Mouse (Mus musculus): ENCODE data around the gene Gm14180. TPM values are rescaled to one million over a fixed set of nuclear protein-coding genes. Genes with fewer than 3 reads are reported as not detected.

The Gm14180 gene
- polyA plus RNA-seq, 1 experiment from 2014 or later: not detected

Other genes with a start within 250 kb of the Gm14180 start
- 19.9 and 20.3 TPM in 2 replicates for gene Krt23, start 241.2 kb downstream of the Gm14180 start, polyA plus RNA-seq (2015; fragmentation: Nextera tagmentation; extraction: Ambion mirVana)
- gene Krt39, start 213.0 kb downstream of the Gm14180 start, polyA plus RNA-seq (2015; fragmentation: Nextera tagmentation; extraction: Ambion mirVana): 0.32 and 0.43 TPM in 2 replicates
- not detected in 2 replicates for gene Krt40, start 191.1 kb downstream of the Gm14180 start, polyA plus RNA-seq (2015; fragmentation: Nextera tagmentation; extraction: Ambion mirVana)
- not detected in 2 replicates for gene Krtap3-3, start 183.4 kb downstream of the Gm14180 start, polyA plus RNA-seq (2015; fragmentation: Nextera tagmentation; extraction: Ambion mirVana)
- not detected in 2 replicates for gene Krtap3-2, start 177.4 kb downstream of the Gm14180 start, polyA plus RNA-seq (2015; fragmentation: Nextera tagmentation; extraction: Ambion mirVana)
- not detected in 2 replicates for gene Gm11939, start 174.8 kb downstream of the Gm14180 start, polyA plus RNA-seq (2015; fragmentation: Nextera tagmentation; extraction: Ambion mirVana)
- gene Krtap3-1, start 167.7 kb downstream of the Gm14180 start, polyA plus RNA-seq (2015; fragmentation: Nextera tagmentation; extraction: Ambion mirVana): not detected in 2 replicates
- gene Krtap1-5, start 153.3 kb downstream of the Gm14180 start, polyA plus RNA-seq (2015; fragmentation: Nextera tagmentation; extraction: Ambion mirVana): not detected in 2 replicates
- gene Krtap1-4, start 150.6 kb downstream of the Gm14180 start, polyA plus RNA-seq (2015; fragmentation: Nextera tagmentation; extraction: Ambion mirVana): not detected in 2 replicates
- gene Krtap1-3, start 143.0 kb downstream of the Gm14180 start, polyA plus RNA-seq (2015; fragmentation: Nextera tagmentation; extraction: Ambion mirVana): not detected in 2 replicates
- not detected in 2 replicates for gene Krtap9-3, start 136.2 kb downstream of the Gm14180 start, polyA plus RNA-seq (2015; fragmentation: Nextera tagmentation; extraction: Ambion mirVana)
- gene Gm11938, start 131.0 kb downstream of the Gm14180 start, polyA plus RNA-seq (2015; fragmentation: Nextera tagmentation; extraction: Ambion mirVana): not detected in 2 replicates
- gene Gm11937, start 124.1 kb downstream of the Gm14180 start, polyA plus RNA-seq (2015; fragmentation: Nextera tagmentation; extraction: Ambion mirVana): not detected in 2 replicates
- not detected in 2 replicates for gene Krtap2-4, start 119.4 kb downstream of the Gm14180 start, polyA plus RNA-seq (2015; fragmentation: Nextera tagmentation; extraction: Ambion mirVana)
- gene Gm11562, start 113.9 kb downstream of the Gm14180 start, polyA plus RNA-seq (2015; fragmentation: Nextera tagmentation; extraction: Ambion mirVana): not detected in 2 replicates
- gene Krtap4-1, start 106.1 kb downstream of the Gm14180 start, polyA plus RNA-seq (2015; fragmentation: Nextera tagmentation; extraction: Ambion mirVana): not detected in 2 replicates
- gene Krtap4-2, start 99.2 kb downstream of the Gm14180 start, polyA plus RNA-seq (2015; fragmentation: Nextera tagmentation; extraction: Ambion mirVana): not detected in 2 replicates
- gene Krtap4-7, start 90.2 kb downstream of the Gm14180 start, polyA plus RNA-seq (2015; fragmentation: Nextera tagmentation; extraction: Ambion mirVana): not detected in 2 replicates
- not detected in 2 replicates for gene Gm11555, start 84.1 kb downstream of the Gm14180 start, polyA plus RNA-seq (2015; fragmentation: Nextera tagmentation; extraction: Ambion mirVana)
- gene Gm11563, start 75.3 kb downstream of the Gm14180 start, polyA plus RNA-seq (2015; fragmentation: Nextera tagmentation; extraction: Ambion mirVana): not detected in 2 replicates
- gene Krtap4-6, start 68.3 kb downstream of the Gm14180 start, polyA plus RNA-seq (2015; fragmentation: Nextera tagmentation; extraction: Ambion mirVana): not detected in 2 replicates
- gene Gm14190, start 43.5 kb downstream of the Gm14180 start, polyA plus RNA-seq (2015; fragmentation: Nextera tagmentation; extraction: Ambion mirVana): not detected in 2 replicates
- gene Gm11595, start 38.6 kb upstream of the Gm14180 start, polyA plus RNA-seq (2015; fragmentation: Nextera tagmentation; extraction: Ambion mirVana): not detected in 2 replicates
- not detected in 2 replicates for gene Krtap4-8, start 46.4 kb upstream of the Gm14180 start, polyA plus RNA-seq (2015; fragmentation: Nextera tagmentation; extraction: Ambion mirVana)
- gene Krtap4-9, start 50.9 kb upstream of the Gm14180 start, polyA plus RNA-seq (2015; fragmentation: Nextera tagmentation; extraction: Ambion mirVana): not detected in 2 replicates
- not detected in 2 replicates for gene Gm11596, start 59.2 kb upstream of the Gm14180 start, polyA plus RNA-seq (2015; fragmentation: Nextera tagmentation; extraction: Ambion mirVana)
- not detected in 2 replicates for gene Gm11569, start 64.6 kb upstream of the Gm14180 start, polyA plus RNA-seq (2015; fragmentation: Nextera tagmentation; extraction: Ambion mirVana)
- gene Gm11554, start 70.2 kb upstream of the Gm14180 start, polyA plus RNA-seq (2015; fragmentation: Nextera tagmentation; extraction: Ambion mirVana): not detected in 2 replicates
- gene Krtap4-13, start 75.6 kb upstream of the Gm14180 start, polyA plus RNA-seq (2015; fragmentation: Nextera tagmentation; extraction: Ambion mirVana): not detected in 2 replicates
- not detected in 2 replicates for gene Gm11564, start 81.4 kb upstream of the Gm14180 start, polyA plus RNA-seq (2015; fragmentation: Nextera tagmentation; extraction: Ambion mirVana)
- not detected in 2 replicates for gene 2300003K06Rik, start 103.8 kb upstream of the Gm14180 start, polyA plus RNA-seq (2015; fragmentation: Nextera tagmentation; extraction: Ambion mirVana)
- gene Krtap4-16, start 117.3 kb upstream of the Gm14180 start, polyA plus RNA-seq (2015; fragmentation: Nextera tagmentation; extraction: Ambion mirVana): not detected in 2 replicates
- gene Gm11568, start 123.6 kb upstream of the Gm14180 start, polyA plus RNA-seq (2015; fragmentation: Nextera tagmentation; extraction: Ambion mirVana): not detected in 2 replicates
- not detected in 2 replicates for gene Gm11559, start 130.2 kb upstream of the Gm14180 start, polyA plus RNA-seq (2015; fragmentation: Nextera tagmentation; extraction: Ambion mirVana)
- gene Krtap9-1, start 139.1 kb upstream of the Gm14180 start, polyA plus RNA-seq (2015; fragmentation: Nextera tagmentation; extraction: Ambion mirVana): not detected in 2 replicates
- gene Gm11567, start 144.9 kb upstream of the Gm14180 start, polyA plus RNA-seq (2015; fragmentation: Nextera tagmentation; extraction: Ambion mirVana): not detected in 2 replicates
- not detected in 2 replicates for gene Krtap31-1, start 173.6 kb upstream of the Gm14180 start, polyA plus RNA-seq (2015; fragmentation: Nextera tagmentation; extraction: Ambion mirVana)
- gene Gm11565, start 180.5 kb upstream of the Gm14180 start, polyA plus RNA-seq (2015; fragmentation: Nextera tagmentation; extraction: Ambion mirVana): not detected in 2 replicates
- gene Krtap31-2, start 202.0 kb upstream of the Gm14180 start, polyA plus RNA-seq (2015; fragmentation: Nextera tagmentation; extraction: Ambion mirVana): not detected in 2 replicates
- not detected in 2 replicates for gene Krtap9-5, start 214.2 kb upstream of the Gm14180 start, polyA plus RNA-seq (2015; fragmentation: Nextera tagmentation; extraction: Ambion mirVana)
- not detected in 2 replicates for gene Krtap29-1, start 244.8 kb upstream of the Gm14180 start, polyA plus RNA-seq (2015; fragmentation: Nextera tagmentation; extraction: Ambion mirVana)